Mouse (Mus musculus) spleen, postnatal 4 days (tissue): ENCODE results near the gene Ptma.
"Not testable (repeated sequence)": the region's sequence is repeated elsewhere in the genome, so short reads cannot be mapped to it uniquely, and the experiment has no call there.

Source experiments
- DNase-seq, 2 experiments: peaks; one replicate each; pipeline ENCODE4 v3.0.0; 2022; ENCODE audit warnings: low spot score in 2 of 2

Gene Ptma

GRCm38 (mm10) chr1:86496340-86496739 lies 30.2 kb upstream of the Ptma start:
- DNase-seq: no peak

DNA sequence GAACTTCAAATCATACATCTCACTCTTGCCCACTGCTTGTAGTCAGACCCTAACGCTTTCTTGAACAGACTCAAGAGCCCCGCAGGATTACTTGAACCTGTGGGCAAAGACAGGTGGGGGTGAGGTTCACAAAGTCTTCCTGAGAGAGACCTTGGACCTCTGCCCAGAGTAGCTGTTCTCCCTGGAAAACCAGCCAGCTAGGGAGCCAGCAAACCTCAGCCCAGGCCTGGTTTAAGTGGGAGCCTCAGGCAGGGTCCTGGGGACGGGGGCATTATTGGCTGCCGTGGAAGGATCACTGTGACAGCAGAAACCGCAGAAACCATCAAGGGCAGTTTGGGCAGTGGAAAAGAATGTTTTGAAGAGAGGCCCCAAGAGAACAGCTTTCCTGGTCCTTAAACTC lies 29.2 kb upstream of the Ptma start:
- DNase-seq: peak in 1 of 2 experiments; percentile 63

DNA sequence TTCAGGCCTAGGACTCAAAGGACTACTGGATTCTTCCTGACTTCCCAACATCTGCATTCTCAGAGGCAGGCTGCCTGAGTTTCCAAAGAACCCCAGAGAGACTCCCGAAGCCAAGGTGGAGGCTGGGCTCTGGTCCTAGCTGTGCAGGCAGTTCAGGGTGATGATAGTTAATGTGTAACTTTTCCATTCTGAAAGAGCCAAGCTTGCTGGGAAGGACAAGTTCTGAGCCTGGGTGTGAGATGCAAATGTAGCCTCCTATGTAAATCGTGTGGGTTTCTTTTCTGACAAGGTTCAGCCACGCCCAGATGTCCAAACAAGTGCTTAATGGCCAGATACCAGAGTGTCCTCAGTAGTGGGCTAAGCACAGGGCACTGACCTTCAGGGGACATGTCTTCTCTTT lies 28.5 kb upstream of the Ptma start:
- peak in 1 of 2 experiments; percentile 69 for DNase-seq

- peak in 1 of 2 experiments; percentile 71 for DNase-seq
Measured at GRCm38 (mm10) chr1:86498611-86499010, 27.9 kb upstream of the Ptma start.

DNA sequence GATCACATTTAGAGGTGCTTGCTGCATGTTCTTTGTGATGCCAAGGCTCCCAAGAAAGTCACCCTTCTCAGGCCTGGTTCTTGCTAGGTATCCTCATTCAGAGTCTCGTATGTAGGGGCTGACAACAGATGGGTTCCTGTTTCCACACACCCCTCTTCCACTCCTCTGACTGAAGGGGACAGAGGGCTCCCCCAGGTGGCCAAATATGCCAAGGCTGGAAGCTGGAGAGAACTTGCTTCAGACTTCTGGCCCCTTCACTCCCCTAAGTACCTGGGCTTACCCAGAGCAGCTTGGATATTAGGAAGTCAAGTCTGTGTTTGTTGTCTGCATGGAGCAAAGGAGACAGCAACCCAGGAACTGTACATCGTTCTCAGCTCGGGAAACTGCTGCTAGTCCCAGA lies 26.6 kb upstream of the Ptma start:
- peak; percentile 81 to 90 for DNase-seq

DNA sequence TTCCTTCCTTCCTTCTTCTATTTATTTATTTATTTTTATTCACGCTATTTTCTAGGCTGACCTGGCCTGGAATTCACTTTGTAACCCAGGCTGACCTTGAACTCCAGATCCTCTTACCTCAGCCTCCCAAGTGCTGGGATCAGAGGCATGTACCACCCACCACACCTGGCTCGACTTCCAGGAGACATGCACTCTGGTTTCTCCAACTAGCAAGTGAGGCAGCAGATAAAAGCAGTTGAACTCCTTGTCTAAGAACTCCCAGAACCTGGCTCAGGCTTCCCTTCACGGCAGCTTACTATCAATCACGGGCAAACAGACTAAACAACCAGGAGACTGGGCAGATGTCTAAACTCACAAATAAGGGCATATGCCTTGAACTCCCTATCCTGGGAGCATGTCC lies 25.8 kb upstream of the Ptma start:
- DNase-seq: no peak

DNA sequence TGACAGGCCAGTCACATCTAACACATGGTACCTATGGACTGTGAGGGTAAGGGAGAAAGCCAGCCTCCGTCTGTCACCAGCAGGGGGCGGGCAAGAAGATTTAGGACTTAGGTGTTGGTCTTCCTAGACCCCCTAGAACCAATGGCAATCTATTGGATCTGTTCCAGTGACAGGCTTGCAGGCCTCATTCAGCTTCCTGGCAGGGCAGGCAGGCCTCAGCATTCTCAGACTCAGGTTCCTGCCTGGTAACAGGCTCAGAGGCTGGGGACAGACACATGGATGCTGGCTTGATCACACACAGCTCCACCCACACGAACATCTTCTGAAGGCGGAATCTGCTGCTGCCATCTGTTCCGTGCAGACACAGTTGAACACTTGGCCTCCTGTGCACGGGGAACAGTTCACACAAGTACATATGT lies 25.4 kb upstream of the Ptma start:
- DNase-seq: peak; percentile 80 to 93

- DNase-seq: peak; percentile 96 to 99
Measured at GRCm38 (mm10) chr1:86501559-86501958, 25.0 kb upstream of the Ptma start.

GRCm38 (mm10) chr1:86502221-86503048 lies 24.1 kb upstream of the Ptma start:
- peak in 1 of 2 experiments; percentile 67 for DNase-seq

DNA sequence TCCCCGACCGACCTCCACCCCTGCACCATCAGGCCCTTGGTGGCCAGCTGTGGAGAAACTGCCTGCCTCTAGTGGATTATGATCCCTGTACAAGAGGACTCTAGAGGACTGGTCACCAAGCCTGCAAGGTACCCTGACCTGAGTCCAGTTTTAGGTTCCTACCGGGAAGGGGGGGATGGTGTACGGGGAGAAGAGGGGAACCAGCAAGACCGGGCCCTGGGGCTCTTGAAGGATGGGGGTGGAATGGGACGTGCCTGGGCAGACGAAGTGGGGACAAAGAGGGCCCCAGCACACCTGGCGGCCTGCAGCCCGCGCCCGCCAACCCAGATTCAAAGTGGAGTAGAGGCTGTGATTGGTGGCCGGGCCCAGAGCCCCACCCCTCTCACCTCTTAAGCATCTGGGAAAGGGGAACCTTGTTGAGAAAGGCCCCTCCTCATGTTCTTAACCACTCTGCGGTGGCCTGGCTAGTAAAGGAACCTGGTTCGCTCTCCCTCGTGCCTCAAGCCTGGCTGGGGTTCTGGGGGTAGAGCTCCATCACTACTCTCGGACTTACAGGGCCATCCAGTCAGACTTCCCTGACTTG lies 23.3 kb upstream of the Ptma start:
- peak; percentile 63 to 80 for DNase-seq

DNA sequence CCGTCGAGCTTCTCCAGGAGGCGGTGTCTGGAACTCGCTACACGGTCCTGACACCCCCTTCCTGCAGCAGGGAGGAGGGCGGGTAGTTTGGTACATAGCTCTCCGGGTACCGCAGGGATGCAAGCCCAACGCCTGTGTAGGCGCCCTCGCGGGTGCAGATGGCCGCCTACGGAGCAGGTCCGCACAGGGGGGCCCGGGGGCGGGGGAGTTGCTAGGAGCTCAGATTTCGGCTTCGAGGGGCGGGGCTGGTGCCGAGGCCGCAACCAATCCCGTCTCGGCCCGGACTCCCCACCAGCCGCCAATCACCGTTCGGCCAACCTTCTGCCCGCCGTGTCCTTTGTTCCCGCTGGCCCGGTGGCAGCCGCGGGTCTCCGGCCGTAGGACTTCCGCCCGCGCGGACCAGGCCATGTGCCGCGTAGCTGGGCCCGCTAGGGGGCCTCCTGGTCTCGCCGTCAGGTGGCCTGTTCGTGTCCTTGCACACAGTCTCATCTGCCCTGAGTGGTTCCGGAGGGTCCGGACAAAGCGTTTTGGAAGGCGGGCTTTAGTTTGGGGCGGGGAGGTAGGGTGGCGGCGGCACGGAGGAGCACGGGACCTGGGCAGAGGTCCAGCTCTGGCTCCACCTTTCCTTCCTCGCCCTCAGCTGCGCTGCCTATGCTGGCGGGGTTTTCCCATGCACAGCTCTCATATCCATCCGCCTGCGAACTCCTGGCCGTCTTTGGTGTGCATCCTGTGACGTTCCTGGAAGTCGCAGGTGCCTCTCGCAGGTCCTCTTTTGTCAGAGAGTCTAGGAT lies 22.4 kb upstream of the Ptma start:
- DNase-seq: peak; percentile 88 to 92

- peak in 1 of 2 experiments; percentile 77 for DNase-seq
Measured at GRCm38 (mm10) chr1:86504697-86505421, 21.7 kb upstream of the Ptma start.

- DNase-seq: peak in 1 of 2 experiments; percentile 70
Measured at GRCm38 (mm10) chr1:86505461-86505860, 21.1 kb upstream of the Ptma start.

DNA sequence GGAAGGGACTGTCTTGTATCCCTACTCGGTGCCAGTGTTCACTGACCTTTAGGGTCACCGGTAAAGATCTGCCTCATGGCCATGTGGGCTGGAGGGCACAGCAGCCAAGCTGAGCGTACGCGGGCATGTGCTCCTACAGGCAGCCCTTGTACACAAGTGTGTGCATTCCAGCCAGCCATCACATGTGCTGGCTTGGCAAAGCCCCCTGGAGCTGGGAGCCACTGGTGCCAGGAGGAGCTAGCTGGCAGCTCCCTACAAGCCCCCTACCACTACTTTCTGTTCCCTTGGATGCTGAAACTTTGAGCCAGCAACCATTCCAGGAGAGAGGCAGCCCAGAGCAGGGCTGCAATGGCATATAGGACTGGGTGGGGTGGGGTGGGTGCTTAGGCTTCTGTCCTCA lies 20.1 kb upstream of the Ptma start:
- DNase-seq: peak in 1 of 2 experiments; percentile 61

DNA sequence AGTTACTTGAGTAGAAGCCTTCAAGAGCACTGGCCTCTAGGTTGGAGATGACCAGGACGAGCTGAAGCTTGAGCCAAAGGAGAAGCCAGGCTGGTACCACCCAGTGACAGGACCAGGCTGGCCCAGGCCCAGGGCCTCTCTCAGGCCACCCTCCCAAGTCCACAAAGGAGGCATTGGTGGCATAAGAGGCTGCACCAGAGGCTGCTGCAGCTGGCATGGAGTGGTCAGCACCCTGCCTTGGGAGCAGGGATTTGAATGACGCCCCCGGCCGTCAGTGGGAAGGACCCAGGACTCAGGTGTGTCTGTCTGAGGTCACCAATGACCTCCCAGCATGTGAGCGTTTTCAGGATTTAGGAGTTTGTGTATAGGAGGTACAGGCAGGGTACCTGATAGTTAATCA lies 18.7 kb upstream of the Ptma start:
- DNase-seq: peak in 1 of 2 experiments; percentile 62

DNA sequence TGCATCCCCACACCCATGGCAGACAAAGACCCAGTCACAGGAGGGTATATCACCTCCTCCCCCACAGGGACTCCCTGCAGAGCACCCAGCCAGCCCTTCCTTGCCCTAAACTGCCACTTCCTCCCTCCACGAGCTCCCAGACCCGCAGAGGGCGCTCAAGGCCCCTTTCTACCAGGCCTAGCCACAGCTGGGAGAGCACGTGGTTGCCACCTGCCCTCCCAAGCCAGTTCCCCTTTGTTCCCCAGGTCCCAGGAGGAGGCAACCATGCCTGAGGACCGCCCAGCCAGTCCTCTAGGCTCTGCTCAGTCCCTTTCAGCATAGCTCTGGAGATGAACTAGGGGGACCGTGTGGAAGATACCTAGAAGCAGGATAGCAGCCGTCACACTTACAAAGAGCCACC lies 17.1 kb upstream of the Ptma start:
- peak; percentile 93 to 97 for DNase-seq

DNA sequence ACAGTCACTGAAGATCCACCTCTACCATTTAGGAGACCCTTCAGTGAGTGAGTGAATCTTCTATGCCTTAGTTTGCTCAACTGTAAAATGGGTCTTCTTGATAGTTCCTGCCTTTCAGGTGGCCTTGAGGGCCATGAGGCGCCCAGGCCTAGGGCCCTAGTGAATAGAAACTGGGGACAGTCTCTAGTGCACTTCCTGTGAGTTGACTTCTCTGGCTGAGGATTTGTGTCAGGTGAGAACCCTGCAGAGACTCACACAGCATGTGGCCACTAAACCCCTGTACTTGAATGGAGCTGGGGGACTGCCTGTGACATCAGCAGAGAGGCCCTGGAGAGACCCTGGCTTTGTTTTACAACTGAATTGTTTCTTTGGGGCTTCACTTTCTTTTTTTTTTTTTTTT lies 16.3 kb upstream of the Ptma start:
- DNase-seq: no peak

- peak in 1 of 2 experiments; percentile 62 for DNase-seq
Measured at GRCm38 (mm10) chr1:86510676-86511441, 15.7 kb upstream of the Ptma start.

- no peak for DNase-seq
Measured at GRCm38 (mm10) chr1:86512154-86512720, 14.3 kb upstream of the Ptma start.

DNA sequence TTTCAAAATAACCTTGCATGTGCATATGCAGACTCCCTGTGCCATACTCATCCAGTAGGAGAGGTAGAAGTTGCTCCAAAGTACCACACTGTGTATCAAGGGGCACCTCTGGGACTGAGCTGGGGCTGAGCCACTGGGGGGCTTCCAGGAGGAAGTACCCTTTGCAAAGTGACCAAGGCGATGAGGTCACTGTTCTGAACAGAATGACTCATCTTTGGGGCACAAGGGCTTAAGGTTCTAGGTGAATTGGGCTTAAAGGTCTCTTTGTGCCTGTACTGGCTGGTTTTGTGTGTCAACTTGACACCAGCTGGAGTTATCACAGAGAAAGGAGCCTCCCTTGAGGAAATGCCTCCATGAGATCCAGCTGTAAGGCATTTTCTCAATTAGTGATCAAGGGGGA lies 13.5 kb upstream of the Ptma start:
- not testable (repeated sequence) for DNase-seq
